Mouse (Mus musculus): Measurements from ENCODE around the gene Cfd. TPM values are rescaled to one million over a fixed set of nuclear protein-coding genes. Genes with fewer than 3 reads are reported as not detected.

Gene Cfd
- polyA plus RNA-seq, 1 experiment from 2014 or later: 0.13 TPM

DNA sequence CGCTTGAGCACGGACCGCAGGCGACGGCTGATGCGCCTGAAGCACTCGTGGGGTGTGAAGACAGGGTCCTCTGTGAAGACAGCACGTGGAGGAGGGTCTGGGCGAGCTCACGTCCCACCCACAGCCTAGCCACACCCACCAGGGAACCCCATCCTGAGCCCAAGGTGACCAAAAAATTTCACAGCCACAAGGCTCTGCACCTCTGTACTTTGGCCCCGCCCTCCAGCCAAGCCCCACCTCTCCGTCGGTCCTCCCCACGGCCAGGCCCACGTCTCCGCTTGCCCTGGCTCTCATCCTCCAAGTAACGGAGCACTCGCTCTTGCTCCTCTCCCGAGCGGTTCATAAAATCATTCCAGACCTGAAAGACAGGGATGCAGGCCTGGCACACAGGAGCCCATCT lies 21.8 kb downstream of the Cfd start:
- no peak for TF ChIP-seq CTCF (IDR thresholded peaks at IDR 0.05; ENCODE audit: low read depth)
- 64% methylated on average over 20 of the region's 20 CpGs for WGBS
- DNase-seq (ENCODE audit: low spot score): no peak
- ATAC-seq (replicated peaks; ENCODE audit: low FRiP score, low read depth): no peak
- H3K4me3 ChIP-seq (replicated peaks; ENCODE audit: low read depth, low read length): no peak overlapping the region
- no peak overlapping the region for H3K27ac ChIP-seq
- H3K27me3 ChIP-seq (ENCODE audit: insufficient read depth, low read length): no peaks in the 10 kb centered on the region
- peaks cover 9% of the 10 kb centered on the region for H3K4me1 ChIP-seq (replicated peaks; ENCODE audit: insufficient read depth, low read length)
- H3K9ac ChIP-seq (ENCODE audit: low read depth, low read length): no peak overlapping the region
- peaks cover 15% of the 10 kb centered on the region for H3K36me3 ChIP-seq (ENCODE audit: insufficient read depth, low read length)
- H3K4me2 ChIP-seq (ENCODE audit: low read length): no peak overlapping the region
- no peaks in the 10 kb centered on the region for H3K9me3 ChIP-seq (replicated peaks; ENCODE audit: low read length)

DNA sequence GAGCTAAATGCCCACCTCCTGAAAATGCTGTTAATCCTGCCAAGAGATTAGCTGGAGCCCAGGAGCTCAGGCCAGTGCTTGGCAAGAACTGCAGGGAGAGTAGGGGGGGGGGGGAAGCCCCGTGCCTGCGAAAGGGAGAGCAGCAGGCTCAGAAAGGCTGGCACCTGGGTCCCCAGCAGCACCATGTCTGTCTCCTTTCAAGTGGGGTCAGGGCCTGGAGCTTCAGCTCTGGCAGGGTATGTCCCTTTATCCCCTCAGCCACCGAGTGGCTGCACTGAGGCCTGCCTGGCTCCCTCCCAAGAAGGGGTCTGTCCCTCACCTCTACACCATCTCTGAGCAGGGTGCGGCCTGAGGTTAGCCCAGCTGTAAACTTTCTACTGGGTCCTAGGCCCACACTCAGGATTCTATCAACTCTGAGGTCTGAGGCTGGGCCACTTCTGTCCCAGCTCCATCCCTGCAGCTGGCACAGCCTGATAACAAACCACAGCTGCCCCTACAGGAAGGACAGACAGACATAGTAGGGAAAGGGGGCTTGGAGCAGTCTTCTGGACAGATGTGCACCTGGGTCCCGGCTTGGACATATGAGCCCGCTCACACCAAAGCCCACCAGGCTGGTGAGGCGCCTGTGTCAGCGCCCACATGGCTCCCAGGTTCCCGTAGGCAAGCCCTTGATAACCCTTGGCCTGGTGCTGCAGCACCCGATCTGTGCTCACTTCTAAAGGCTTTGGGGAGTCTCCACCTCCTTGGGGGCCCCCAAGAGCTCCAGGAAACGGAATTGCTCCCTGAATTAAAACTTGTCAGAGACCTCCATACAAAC lies 23.7 kb downstream of the Cfd start:
- H3K27ac ChIP-seq: peak overlapping the region; percentile 5; the same call in 1 of the 2 replicates
- WGBS: 75% methylated on average over 11 of the region's 11 CpGs

DNA sequence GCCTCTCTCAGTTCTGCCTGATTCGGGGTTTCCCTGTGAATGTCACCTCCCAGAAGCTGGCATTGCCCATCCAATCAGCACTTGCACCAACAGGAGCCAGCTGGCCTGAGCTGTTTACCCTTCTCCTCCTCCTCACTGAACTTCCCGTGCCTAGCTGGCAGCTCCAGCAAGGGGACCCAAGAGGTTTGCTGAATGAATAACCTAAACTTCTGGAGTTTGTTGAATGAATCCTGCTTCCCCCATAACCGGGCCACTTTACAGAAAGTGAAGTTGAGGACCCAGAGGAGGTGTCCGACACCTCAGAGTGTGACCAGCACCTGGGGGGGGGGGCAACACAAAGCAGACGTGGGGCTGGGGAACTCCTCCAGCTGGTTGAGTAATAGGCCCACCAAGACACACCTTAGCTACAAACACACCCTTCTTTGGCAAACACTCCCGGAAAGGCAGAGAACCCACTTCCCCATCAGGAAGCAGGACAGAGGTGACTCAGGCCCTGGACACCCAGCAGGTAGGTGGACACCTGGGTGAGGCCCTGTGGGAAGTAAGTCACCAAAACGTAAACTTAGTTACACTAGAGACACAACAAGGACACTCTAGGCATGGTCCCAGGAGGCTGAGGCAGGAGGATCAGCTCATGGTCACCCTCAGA lies 24.4 kb downstream of the Cfd start:
- H3K36me3 ChIP-seq (ENCODE audit: insufficient read depth, low read length): peaks cover 15% of the 10 kb centered on the region
- no peak overlapping the region for H3K9ac ChIP-seq (ENCODE audit: low read depth, low read length)
- DNase-seq (ENCODE audit: low spot score) (no peak), ATAC-seq (replicated peaks; ENCODE audit: low FRiP score, low read depth) (no peak)
- H3K27ac ChIP-seq: peak overlapping the region; percentile 5; the same call in 1 of the 2 replicates
- peak overlapping the region; percentile 94; the same call in 1 of the 2 replicates for H3K4me2 ChIP-seq (ENCODE audit: low read length)
- no peaks in the 10 kb centered on the region for H3K9me3 ChIP-seq (replicated peaks; ENCODE audit: low read length)
- no peak for TF ChIP-seq CTCF (IDR thresholded peaks at IDR 0.05; ENCODE audit: low read depth)
- H3K27me3 ChIP-seq (ENCODE audit: insufficient read depth, low read length): peaks cover 20% of the 10 kb centered on the region
- H3K4me1 ChIP-seq (replicated peaks; ENCODE audit: insufficient read depth, low read length): peaks cover 15% of the 10 kb centered on the region
- no peak overlapping the region for H3K4me3 ChIP-seq (replicated peaks; ENCODE audit: low read depth, low read length)
- WGBS: 64% methylated on average over 7 of the region's 7 CpGs

More for the DNA sequence above, 23.7 kb downstream of the Cfd start:
- Histone ChIP-seq H3K9me3 (replicated peaks; ENCODE audit: low read length) (no peaks in the 10 kb centered on the region), H3K4me3 (replicated peaks; ENCODE audit: low read depth, low read length) (no peak overlapping the region), H3K4me1 (replicated peaks; ENCODE audit: insufficient read depth, low read length) (peaks cover 15% of the 10 kb centered on the region), H3K27me3 (ENCODE audit: insufficient read depth, low read length) (peaks cover 16% of the 10 kb centered on the region), H3K36me3 (ENCODE audit: insufficient read depth, low read length) (peaks cover 15% of the 10 kb centered on the region), H3K4me2 (ENCODE audit: low read length) (peak overlapping the region; percentile 2; the same call in 1 of the 2 replicates), H3K9ac (ENCODE audit: low read depth, low read length) (no peak overlapping the region)
- TF ChIP-seq CTCF (IDR thresholded peaks at IDR 0.05; ENCODE audit: low read depth): no peak
- ATAC-seq (replicated peaks; ENCODE audit: low FRiP score, low read depth) (no peak), DNase-seq (ENCODE audit: low spot score) (no peak)

DNA sequence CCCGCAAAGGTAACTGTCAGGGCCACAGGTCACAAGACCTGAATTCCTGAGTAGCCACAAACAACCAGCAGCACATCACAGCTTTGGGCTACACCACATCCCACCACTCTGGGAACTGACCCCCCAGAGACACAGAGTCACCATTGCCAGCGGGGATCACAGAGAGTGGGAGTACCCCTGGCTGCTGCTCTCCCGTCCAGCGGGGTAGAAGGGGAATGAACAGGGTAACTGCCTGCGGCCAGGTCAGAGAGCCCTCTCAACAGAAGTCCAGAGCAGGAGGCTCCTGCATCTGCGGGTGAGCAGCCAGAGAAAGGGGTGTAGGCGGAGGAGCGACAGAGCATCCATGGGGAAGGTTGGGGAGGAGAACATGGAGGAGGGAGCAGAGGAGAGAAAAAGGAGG lies 25.4 kb downstream of the Cfd start:
- Histone ChIP-seq H3K4me2 (ENCODE audit: low read length) (peak overlapping the region; percentile 94), H3K9me3 (replicated peaks; ENCODE audit: low read length) (no peaks in the 10 kb centered on the region), H3K4me1 (replicated peaks; ENCODE audit: insufficient read depth, low read length) (peaks cover 22% of the 10 kb centered on the region), H3K27me3 (ENCODE audit: insufficient read depth, low read length) (peaks cover 30% of the 10 kb centered on the region), H3K9ac (ENCODE audit: low read depth, low read length) (peak overlapping the region; percentile 90), H3K4me3 (replicated peaks; ENCODE audit: low read depth, low read length) (peak overlapping the region; percentile 82), H3K27ac (peak overlapping the region; percentile 77; the same call in 1 of the 2 replicates), H3K36me3 (ENCODE audit: insufficient read depth, low read length) (peaks cover 9% of the 10 kb centered on the region)
- TF ChIP-seq CTCF (IDR thresholded peaks at IDR 0.05; ENCODE audit: low read depth): no peak
- DNase-seq (ENCODE audit: low spot score) (no peak), ATAC-seq (replicated peaks; ENCODE audit: low FRiP score, low read depth) (no peak)
- 7% methylated on average over 8 of the region's 8 CpGs for WGBS

DNA sequence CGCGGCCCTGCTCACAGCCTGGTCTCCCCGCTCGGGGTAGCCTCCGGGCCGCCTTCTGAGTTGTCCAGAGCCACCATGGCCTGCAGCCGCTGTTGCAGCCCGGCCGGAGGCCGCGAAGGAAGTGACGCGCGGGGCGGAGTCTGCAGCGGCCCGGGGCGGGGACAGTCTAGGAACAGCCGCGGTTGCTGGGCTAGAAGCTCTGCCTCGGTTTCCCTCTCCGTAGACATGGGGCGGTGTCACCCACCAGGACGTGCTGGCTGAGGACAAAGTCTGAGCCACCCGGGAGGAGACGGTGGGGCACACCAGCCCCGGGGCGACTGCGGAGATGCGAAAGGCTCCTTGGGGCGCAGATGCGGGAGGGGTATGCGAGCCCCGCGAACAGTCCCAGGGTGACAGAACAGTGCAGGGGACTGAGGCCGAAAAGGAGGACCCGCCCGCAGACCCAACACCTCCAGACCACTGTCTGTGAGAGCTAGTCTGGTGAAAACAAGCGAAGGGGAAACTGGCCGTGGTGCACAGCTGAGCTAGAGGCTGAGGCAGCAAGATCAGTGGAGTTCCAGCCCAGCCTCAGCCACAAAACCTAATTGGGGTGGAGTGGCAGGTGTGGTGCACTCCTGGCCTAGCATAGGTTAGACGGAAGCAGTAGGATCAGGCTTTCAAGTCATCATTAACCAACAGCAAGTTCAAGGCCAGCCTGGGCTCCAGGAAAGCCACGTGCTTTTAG lies 26.3 kb downstream of the Cfd start, which contains the start of gene Kiss1r:
Gene Kiss1r (plus strand): TSS at position 164 of the 724 bp plus-strand sequence.
- no peak for TF ChIP-seq CTCF (IDR thresholded peaks at IDR 0.05; ENCODE audit: low read depth)
- no peaks in the 10 kb centered on the region for H3K9me3 ChIP-seq (replicated peaks; ENCODE audit: low read length)
- H3K4me1 ChIP-seq (replicated peaks; ENCODE audit: insufficient read depth, low read length): peaks cover 28% of the 10 kb centered on the region
- H3K4me3 ChIP-seq (replicated peaks; ENCODE audit: low read depth, low read length): peak within 1 kb of the TSS; percentile 82
- 2% methylated on average over 42 of the region's 42 CpGs for WGBS
- peak within 1 kb of the TSS; percentile 90 for H3K9ac ChIP-seq (ENCODE audit: low read depth, low read length)
- 0 out of 2 replicates have a peak, but pooled peaks cover 3% of the 10 kb centered on the region for H3K36me3 ChIP-seq (ENCODE audit: insufficient read depth, low read length)
- peak; percentile 91 for DNase-seq (ENCODE audit: low spot score)
- H3K27me3 ChIP-seq (ENCODE audit: insufficient read depth, low read length): peaks cover 37% of the 10 kb centered on the region
- peak; percentile 76 for ATAC-seq (replicated peaks; ENCODE audit: low FRiP score, low read depth)
- peak within 1 kb of the TSS; percentile 94 for H3K4me2 ChIP-seq (ENCODE audit: low read length)
- peak within 1 kb of the TSS; percentile 77 for H3K27ac ChIP-seq

Measured in kidney, postnatal 0 days (tissue).